Mouse (Mus musculus) left cerebral cortex, postnatal 25 days (tissue): ENCODE data around the gene Idi1. TPM values are rescaled to one million over a fixed set of nuclear protein-coding genes. Genes with fewer than 3 reads are reported as not detected.
"Not testable (repeated sequence)": the region's sequence is repeated elsewhere in the genome, so short reads cannot be mapped to it uniquely, and the experiment has no call there.

Experiments used
- DNase-seq, 2 experiments: peaks; one replicate each; pipeline ENCODE4 v3.0.0; 2022; ENCODE audit warnings: low spot score in 2 of 2, mixed read lengths in 1 of 2
- intact Hi-C: fragments of 180-260 bp; cut with DNase I; formaldehyde crosslinking; loops from one replicate; pipeline ENCODE4 v1.15.1; 2025
- microRNA-seq, 2 experiments: library from miRNA; unstranded; fragments of <30 nt; microRNA quantifications; one replicate each; pipeline ENCODE4 v1.2.0; 2022
- total RNA-seq, 2 experiments: library from RNA; stranded (reverse); gene quantifications; 2 replicates each; pipeline ENCODE4 v1.2.3; 2021

Gene Idi1
- total RNA-seq, 2 experiments from 2014 or later, result 41.2 to 41.3 TPM

DNA sequence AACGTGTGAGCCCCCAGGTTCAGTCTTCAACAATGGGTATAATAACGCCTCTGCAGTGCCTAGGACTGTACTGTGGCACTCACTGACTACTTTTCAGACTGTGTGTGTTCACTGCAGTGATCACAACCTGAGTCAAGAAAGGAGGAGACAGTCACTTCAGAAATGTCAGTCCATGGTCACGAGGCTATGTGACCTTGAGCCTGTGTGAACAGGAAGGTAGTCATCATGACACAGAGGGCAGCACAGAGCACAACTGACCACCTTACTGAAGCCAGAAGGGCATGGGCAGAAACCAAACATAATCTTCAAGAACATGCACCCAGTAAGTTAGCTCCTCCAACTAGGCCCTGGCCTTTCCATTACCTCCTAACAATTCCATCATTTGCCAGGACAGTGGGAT lies 3.7 kb upstream of the Idi1 start:
- intact Hi-C loops, result no loop called here
- no peak for DNase-seq

DNA sequence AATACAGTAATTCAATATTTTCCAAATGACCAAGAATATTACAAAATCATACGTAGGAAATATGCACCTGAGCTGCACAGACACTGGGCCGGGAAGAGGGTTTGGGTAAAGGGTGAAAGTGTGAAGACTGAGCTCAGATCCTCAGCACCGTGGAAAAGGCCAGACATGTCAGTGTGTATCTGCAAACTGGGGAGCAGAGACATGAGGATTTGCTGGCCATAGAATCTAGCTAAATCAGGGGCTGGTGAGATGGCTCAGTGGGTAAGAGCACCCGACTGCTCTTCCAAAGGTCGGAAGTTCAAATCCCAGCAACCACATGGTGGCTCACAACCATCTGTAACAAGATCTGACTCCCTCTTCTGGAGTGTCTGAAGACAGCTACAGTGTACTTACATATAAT lies 1.4 kb upstream of the Idi1 start:
- DNase-seq, intact Hi-C loops: not testable (repeated sequence)

DNA sequence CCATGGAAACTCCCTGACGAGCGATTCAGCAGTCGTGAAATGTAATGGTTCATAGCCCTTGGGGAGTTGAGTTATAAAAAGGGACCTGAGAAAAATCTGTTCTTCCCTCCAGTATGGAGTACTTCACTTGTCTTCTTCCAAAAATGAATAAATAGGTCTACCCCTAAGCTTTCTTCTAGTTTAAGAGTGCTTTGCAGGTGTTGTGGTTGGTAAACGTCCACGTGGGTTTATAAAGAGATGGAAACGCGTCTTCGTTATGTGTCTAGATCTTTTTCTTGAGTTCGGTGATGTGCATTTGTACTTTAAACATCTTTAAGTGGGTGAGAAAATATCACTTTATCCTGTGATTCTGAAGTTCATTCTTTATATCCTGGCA lies 872 bp downstream of the Idi1 start:
- intact Hi-C loops, result loop anchor here (5.0 kb wide), 3 partner anchors 81 to 206 kb away; partner anchors contain the start of genes Gtpbp4 and Larp4b
- no peak for DNase-seq

DNA sequence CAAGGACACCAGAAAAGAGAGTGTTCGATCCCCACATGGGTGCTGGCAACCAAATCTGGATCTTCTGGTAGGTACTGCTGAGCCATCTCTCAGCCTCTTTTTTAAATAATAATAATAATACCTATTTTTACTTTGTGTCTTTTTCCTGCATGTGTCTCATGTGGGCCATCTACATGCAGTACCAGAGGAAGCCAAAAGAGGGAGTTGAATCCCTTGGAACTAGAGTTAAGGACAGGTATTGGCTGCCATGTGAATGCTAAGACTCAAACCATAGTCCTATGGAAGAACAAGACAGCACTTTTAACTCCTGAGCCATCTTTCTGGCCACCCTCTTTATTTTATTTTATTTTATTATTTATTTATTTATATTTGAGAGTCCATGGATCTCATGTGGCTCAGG lies 3.3 kb downstream of the Idi1 start:
- DNase-seq, result no peak
- intact Hi-C loops, result loop anchor here (5.0 kb wide), 3 partner anchors 79 to 204 kb away; partner anchors contain the start of genes Gtpbp4 and Larp4b

DNA sequence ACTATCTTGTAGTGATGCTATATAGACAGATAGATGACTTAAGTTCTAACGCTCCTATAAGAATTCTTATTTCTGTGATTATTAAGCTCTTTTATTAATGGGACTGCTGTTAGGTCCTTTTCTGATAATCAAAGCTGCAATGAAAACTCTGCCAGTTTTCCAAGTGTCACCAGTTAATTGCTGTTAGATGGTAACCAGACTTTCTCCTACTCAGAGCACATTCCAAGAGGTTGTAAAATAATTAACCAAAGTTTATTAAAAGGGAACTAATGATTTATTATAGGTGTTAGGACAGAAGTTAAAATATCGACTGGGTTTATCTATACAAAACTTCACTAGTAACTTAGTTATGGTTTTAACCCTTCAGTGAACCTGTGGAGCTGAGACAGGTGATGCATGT lies 20.7 kb downstream of the Idi1 start:
- intact Hi-C loops, DNase-seq: not testable (repeated sequence)

DNA sequence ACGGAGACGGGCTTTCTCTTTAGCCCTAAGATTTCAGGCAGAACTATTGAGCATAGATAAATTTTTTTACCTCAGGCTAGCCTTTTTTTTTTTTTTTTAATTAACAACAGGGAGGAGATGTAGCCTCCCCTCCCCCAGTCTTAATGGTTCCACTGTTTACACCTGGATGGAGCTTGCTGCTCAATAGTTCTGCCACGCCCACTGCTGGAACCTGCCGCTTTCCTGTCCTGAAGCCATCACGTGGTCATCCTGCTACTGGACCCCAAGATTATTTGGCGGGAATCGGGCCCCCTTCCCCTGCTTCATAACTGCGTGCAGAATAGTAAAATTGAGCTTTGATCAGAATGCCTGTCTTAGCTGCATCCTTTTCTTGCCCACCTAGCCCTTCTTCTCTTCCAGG lies 28.6 kb downstream of the Idi1 start:
- intact Hi-C loops, result not testable (repeated sequence)

DNA sequence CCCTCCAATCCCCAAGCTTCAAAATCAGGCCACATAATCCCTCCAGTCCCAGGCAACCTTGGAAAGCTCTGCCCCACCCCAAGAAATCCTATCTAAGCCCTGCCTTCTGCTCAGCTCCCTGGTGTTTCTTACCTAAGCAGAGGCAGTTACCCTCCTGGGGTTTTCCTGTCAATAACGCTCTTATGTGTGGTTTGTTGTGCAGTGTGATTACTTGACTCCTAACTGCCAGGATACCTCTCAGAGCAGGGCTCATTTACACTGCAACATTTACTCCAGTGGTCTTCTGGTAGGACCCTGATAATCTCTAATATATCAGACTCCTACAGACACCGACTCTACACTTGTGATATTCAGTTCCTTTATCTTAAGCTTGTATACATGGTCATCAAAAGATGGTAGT lies 48.2 kb downstream of the Idi1 start:
- DNase-seq, result no peak
- intact Hi-C loops, result no loop called here

More for the DNA sequence above, 28.6 kb downstream of the Idi1 start:
- DNase-seq, result not testable (repeated sequence)

DNA sequence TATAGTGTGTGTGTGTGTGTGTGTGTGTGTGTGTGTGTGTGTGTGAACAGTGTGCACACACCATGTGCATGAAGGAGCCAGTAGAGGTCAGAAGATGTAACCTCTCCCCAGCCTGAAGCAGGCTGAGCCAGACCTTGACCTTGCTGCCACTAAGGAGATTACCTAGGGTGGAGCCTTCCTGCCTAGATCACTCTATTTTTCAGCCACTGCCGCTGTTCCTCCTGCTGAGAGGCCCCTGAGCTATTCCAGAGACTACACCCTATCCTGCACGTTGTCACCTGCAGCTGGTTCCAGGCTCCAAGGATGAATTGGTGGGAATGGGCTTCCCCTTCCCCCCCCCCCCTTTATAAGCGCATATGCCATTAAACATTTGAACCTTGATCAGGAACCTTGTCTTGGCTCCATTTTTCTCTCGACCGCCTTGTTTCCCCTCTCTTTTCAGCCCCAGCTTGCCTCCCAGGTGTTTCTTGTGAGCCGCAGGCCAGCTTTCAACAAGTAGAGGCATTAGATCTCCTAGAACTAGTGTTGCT lies 52.4 kb downstream of the Idi1 start:
- intact Hi-C loops, result not testable (repeated sequence)

DNA sequence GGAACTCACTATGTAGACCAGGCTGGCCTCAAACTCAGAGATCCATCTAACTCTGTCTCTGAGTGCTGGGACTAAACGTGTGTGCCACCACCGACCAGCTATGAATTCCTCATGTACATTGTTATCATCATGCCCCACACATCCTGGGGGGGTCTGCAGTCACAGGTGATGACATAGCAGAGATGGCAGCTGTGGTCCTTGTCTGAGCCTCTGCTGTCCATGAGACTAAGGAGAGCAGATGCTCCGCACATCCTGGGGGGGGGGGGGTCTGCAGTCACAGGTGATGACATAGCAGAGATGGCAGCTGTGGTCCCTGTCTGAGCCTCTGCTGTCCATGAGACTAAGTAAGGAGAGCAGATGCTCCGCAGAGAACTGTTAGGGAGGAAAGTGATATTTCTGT lies 55.8 kb downstream of the Idi1 start:
- intact Hi-C loops, DNase-seq: not testable (repeated sequence)

More for the DNA sequence above, 52.4 kb downstream of the Idi1 start:
- DNase-seq, result not testable (repeated sequence)

DNA sequence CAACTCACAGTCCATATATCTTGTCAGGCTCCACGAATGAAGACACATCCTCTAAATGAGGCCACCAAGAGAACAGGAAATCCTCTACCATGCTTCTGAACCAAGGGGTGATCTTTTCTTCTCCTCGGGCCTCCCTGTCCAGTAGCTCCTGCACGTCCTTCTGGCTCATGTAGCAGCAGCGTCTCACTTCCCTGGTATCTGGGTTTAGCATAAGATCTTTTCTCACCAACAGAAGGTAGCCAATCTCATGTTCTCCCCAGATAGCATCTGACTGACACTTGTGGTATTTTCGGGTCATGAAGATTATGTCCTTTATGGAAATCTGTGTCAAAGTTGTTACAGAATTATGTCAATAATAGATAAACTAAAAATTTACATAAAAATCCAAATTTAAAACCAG lies 56.4 kb downstream of the Idi1 start:
- intact Hi-C loops, DNase-seq: not testable (repeated sequence)

Small RNA genes within 50 kb of the gene (microRNA-seq; reads per million reads assigned to microRNA genes)
- 0 reads per million in 2 experiments for gene Gm22750

Other genes starting within 250 kb of the Idi1 start
- gene Wdr37, start 13.6 kb upstream of the Idi1 start, total RNA-seq, result 100 to 1,000 TPM in 1 of 2 experiments, 10 to 100 TPM in 1; 97.1 to 102 TPM
- gene Gm9745, start 62.7 kb downstream of the Idi1 start, total RNA-seq, result not detected
- under 1 TPM in 1 of 2 experiments, not detected in 1; 0.16 TPM for gene Idi2, start 67.4 kb downstream of the Idi1 start, total RNA-seq
- 10 to 100 TPM; 39.0 to 39.2 TPM for gene Gtpbp4, start 110.6 kb downstream of the Idi1 start, total RNA-seq
- gene Larp4b, start 208.4 kb downstream of the Idi1 start, total RNA-seq, result 10 to 100 TPM; 74.6 to 77.8 TPM